Mouse (Mus musculus) limb, embryonic 14.5 days (tissue): ENCODE measurements around the gene Nptn. TPM values are rescaled to one million over a fixed set of nuclear protein-coding genes. Genes with fewer than 3 reads are reported as not detected.

Experiments
- ATAC-seq: fragments of 200-750 bp; cut with Nextera tagmentation; 2 replicates; pipeline ENCODE4 v1.8.0; 2017; ENCODE audit warnings: low read depth, moderate number of reproducible peaks, moderate TSS enrichment; ENCODE audit not compliant: low FRiP score
- DNase-seq: peaks from one replicate; pipeline ENCODE4 v3.0.0-alpha.2; 2015; ENCODE audit warnings: low spot score
- H3K27ac ChIP-seq: fragments of 300-500 bp; sonication (generic); replicated peaks from 2 replicates; pipeline ENCODE4 v1.5.1; 2014; ENCODE audit warnings: low read depth, mild to moderate bottlenecking, low read length, moderate library complexity, mixed read lengths
- H3K27me3 ChIP-seq: fragments of 300-500 bp; sonication (generic); 2 replicates; pipeline ENCODE4 v1.6.1; 2014; ENCODE audit warnings: low read length, mixed read lengths; ENCODE audit not compliant: control insufficient read depth, insufficient read depth
- H3K36me3 ChIP-seq: fragments of 300-500 bp; sonication (generic); 2 replicates; pipeline ENCODE4 v1.6.1; 2014; ENCODE audit warnings: mild to moderate bottlenecking, low read length, moderate library complexity, mixed read lengths; ENCODE audit not compliant: control insufficient read depth, insufficient read depth
- H3K4me1 ChIP-seq: fragments of 300-500 bp; sonication (generic); 2 replicates; pipeline ENCODE4 v1.6.1; 2014; ENCODE audit warnings: antibody characterized with exemption, low read length, mixed read lengths; ENCODE audit not compliant: control insufficient read depth, insufficient read depth
- H3K4me2 ChIP-seq: fragments of 300-500 bp; sonication (generic); replicated peaks from 2 replicates; pipeline ENCODE4 v1.6.1; 2014; ENCODE audit warnings: low read depth, mild to moderate bottlenecking, low read length, moderate library complexity; ENCODE audit not compliant: severe bottlenecking
- H3K4me3 ChIP-seq: fragments of 300-500 bp; sonication (generic); replicated peaks from 2 replicates; pipeline ENCODE4 v1.5.1; 2014; ENCODE audit warnings: low read length
- H3K9ac ChIP-seq: fragments of 300-500 bp; sonication (generic); 2 replicates; pipeline ENCODE4 v1.6.1; 2014; ENCODE audit warnings: mild to moderate bottlenecking, low read depth, low read length, moderate library complexity; ENCODE audit not compliant: severe bottlenecking
- H3K9me3 ChIP-seq: fragments of 300-500 bp; sonication (generic); 2 replicates; pipeline ENCODE4 v1.6.1; 2016; ENCODE audit warnings: low read length; ENCODE audit not compliant: control insufficient read depth
- POLR2A ChIP-seq: fragments of 200-500 bp; IDR thresholded peaks from 2 replicates; pipeline ENCODE4 v1.8.0; 2012; ENCODE audit warnings: inconsistent platforms, mild to moderate bottlenecking, moderate library complexity, borderline replicate concordance; ENCODE audit not compliant: insufficient read depth, insufficient read length; ENCODE audit errors: extremely low read depth
- WGBS: fragments of 180-500 bp; shearing (Covaris S2); extraction: QIAGEN DNeasy Blood & Tissue Kit; methylation state at CpG from one replicate; pipeline ENCODE4 v1.1.7; 2014; 5-methylcytosine and 5-hydroxymethylcytosine counted together
- polyA plus RNA-seq, 2 experiments: library from polyadenylated mRNA; depleted of rRNA in 1 of 2; stranded (reverse) in 1 of 2; unstranded in 1 of 2; fragments of >200 nt; fragmentation: Nextera tagmentation in 1 of 2; extraction: Ambion mirVana in 1 of 2; gene quantifications; 2 replicates each; pipeline versions ENCODE4 v1.2.1 to v1.2.3; 2012 to 2014

Gene Nptn
- polyA plus RNA-seq, 2 experiments, result 135 to 335 TPM

- no peak overlapping the region for H3K4me2 ChIP-seq
- WGBS, result 57% methylated on average over 2 of the region's 2 CpGs
- H3K27me3 ChIP-seq, result no peaks in the 10 kb centered on the region
- H3K27ac ChIP-seq, result no peak overlapping the region
- no peaks in the 10 kb centered on the region for H3K9me3 ChIP-seq
- no peaks in the 10 kb centered on the region for H3K36me3 ChIP-seq
- ATAC-seq (no peak), DNase-seq (no peak)
- no peak overlapping the region for H3K4me3 ChIP-seq
- no peak for TF ChIP-seq POLR2A
- no peak overlapping the region for H3K9ac ChIP-seq
- no peaks in the 10 kb centered on the region for H3K4me1 ChIP-seq
These were observed 99.4 kb downstream of the Nptn start for GRCm38 (mm10) chr9:58681411-58681810.

DNA sequence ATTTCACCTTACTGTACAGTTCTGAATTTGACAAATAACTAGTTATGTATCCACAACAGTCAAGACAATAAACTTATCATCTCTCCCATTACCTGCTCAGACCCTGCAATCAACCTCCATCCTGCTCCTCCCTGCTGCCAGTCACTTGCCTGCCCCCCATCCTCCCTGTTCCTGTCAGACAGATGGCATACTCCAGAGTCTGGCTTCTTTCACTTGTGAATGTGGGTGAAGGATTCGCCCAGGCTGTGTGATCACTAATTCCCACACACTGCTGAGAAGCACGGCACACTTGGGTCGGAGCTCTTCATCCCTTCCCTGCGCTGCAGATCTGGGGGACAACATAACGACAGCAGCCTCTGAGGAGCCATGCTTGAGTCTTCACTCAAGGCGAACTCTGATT is 100.1 kb downstream of the Nptn start:
- Histone ChIP-seq H3K4me3 (no peak overlapping the region), H3K36me3 (no peaks in the 10 kb centered on the region), H3K4me2 (no peak overlapping the region), H3K27ac (no peak overlapping the region), H3K4me1 (no peaks in the 10 kb centered on the region), H3K9me3 (no peaks in the 10 kb centered on the region), H3K27me3 (no peaks in the 10 kb centered on the region), H3K9ac (no peak overlapping the region)
- ATAC-seq (no peak), DNase-seq (no peak)
- WGBS, result 71% methylated on average over 6 of the region's 6 CpGs
- no peak for TF ChIP-seq POLR2A

DNA sequence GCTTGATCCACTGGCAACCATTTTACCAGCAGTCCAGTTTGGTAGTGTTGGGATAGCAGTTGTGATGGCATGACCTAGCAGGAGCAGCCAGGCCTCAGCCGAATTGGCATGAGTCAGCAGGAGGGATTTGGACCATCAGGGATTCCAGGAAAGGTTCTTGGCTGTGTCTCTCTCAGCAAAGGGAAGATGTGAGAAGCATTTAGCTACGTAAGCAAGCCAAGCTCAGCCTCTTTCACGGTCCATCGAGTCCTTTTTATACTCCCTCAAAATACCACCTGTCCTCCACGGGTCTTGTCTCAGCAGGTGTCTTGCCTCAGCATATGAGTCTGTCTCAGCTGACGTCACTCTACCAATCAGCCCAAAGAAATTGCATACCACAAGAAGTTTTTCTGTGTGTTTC is 101.3 kb downstream of the Nptn start:
- H3K4me2 ChIP-seq, result no peak overlapping the region
- no peaks in the 10 kb centered on the region for H3K36me3 ChIP-seq
- no peaks in the 10 kb centered on the region for H3K9me3 ChIP-seq
- no peak overlapping the region for H3K27ac ChIP-seq
- H3K9ac ChIP-seq, result no peak overlapping the region
- no peak overlapping the region for H3K4me3 ChIP-seq
- no peak for TF ChIP-seq POLR2A
- H3K27me3 ChIP-seq, result no peaks in the 10 kb centered on the region
- WGBS, result 70% methylated on average over 6 of the region's 6 CpGs
- DNase-seq, result no peak
- no peaks in the 10 kb centered on the region for H3K4me1 ChIP-seq
- no peak for ATAC-seq

- no peak overlapping the region for H3K4me2 ChIP-seq
- H3K36me3 ChIP-seq, result no peaks in the 10 kb centered on the region
- H3K4me3 ChIP-seq, result no peak overlapping the region
- no peak overlapping the region for H3K9ac ChIP-seq
- no peak for ATAC-seq
- H3K4me1 ChIP-seq, result no peaks in the 10 kb centered on the region
- WGBS, result 83% methylated on average over 10 of the region's 10 CpGs
- H3K27me3 ChIP-seq, result no peaks in the 10 kb centered on the region
- no peaks in the 10 kb centered on the region for H3K9me3 ChIP-seq
- TF ChIP-seq POLR2A, result no peak
- no peak overlapping the region for H3K27ac ChIP-seq
- no peak for DNase-seq
These were observed 103.2 kb downstream of the Nptn start for GRCm38 (mm10) chr9:58685290-58685689.

DNA sequence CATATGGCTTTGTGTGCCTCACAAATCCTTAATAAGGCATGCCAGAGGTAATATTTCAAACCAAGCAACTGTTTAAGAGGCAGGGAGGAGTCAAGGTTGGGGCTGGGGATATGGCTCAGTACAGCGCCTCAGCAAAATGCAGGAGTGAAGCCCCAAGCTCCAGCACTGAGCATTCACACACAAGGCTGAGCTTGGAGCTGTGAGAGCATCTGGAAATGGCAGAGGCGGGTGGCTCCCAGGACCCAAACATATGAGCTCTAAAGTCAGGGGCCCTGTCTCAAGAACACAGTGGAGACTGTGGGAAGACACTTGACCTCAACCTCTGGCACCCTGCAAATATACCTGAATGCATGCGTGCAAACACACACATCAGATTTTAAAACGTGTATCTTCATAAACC is 106.0 kb downstream of the Nptn start:
- TF ChIP-seq POLR2A, result no peak
- no peak overlapping the region for H3K4me3 ChIP-seq
- no peak overlapping the region for H3K9ac ChIP-seq
- no peak overlapping the region for H3K4me2 ChIP-seq
- no peaks in the 10 kb centered on the region for H3K4me1 ChIP-seq
- no peak overlapping the region for H3K27ac ChIP-seq
- 58% methylated on average over 4 of the region's 4 CpGs for WGBS
- ATAC-seq, result no peak
- H3K9me3 ChIP-seq, result no peaks in the 10 kb centered on the region
- no peaks in the 10 kb centered on the region for H3K36me3 ChIP-seq
- DNase-seq, result no peak
- no peaks in the 10 kb centered on the region for H3K27me3 ChIP-seq

- no peaks in the 10 kb centered on the region for H3K36me3 ChIP-seq
- WGBS, result 71% methylated on average over 4 of the region's 4 CpGs
- ATAC-seq, result no peak
- H3K4me2 ChIP-seq, result no peak overlapping the region
- no peak for TF ChIP-seq POLR2A
- DNase-seq, result no peak
- no peaks in the 10 kb centered on the region for H3K27me3 ChIP-seq
- H3K4me1 ChIP-seq, result no peaks in the 10 kb centered on the region
- no peak overlapping the region for H3K4me3 ChIP-seq
- H3K9me3 ChIP-seq, result no peaks in the 10 kb centered on the region
- no peak overlapping the region for H3K27ac ChIP-seq
- no peak overlapping the region for H3K9ac ChIP-seq
These were observed 108.7 kb downstream of the Nptn start for GRCm38 (mm10) chr9:58690701-58691100.
